Mouse (Mus musculus) CH12.LX (cell line): ENCODE results near the gene Wdr91. TPM values are rescaled to one million over a fixed set of nuclear protein-coding genes. Genes with fewer than 3 reads are reported as not detected.

Experiments
- DNase-seq: peaks from one replicate; pipeline ENCODE4 v3.0.0-alpha.2; 2013; ENCODE audit errors: extremely low read depth
- H3K27ac ChIP-seq: 2 replicates; pipeline ENCODE4 v1.5.1; 2012; ENCODE audit warnings: low read depth, mild to moderate bottlenecking, control low read depth, moderate library complexity; ENCODE audit not compliant: insufficient read depth
- H3K27me3 ChIP-seq: replicated peaks from 2 replicates; pipeline ENCODE3; 2012; ENCODE audit warnings: inconsistent platforms
- H3K36me3 ChIP-seq, 2 experiments: replicated peaks in 1 of 2; 2 replicates each; pipeline versions ENCODE3 to v1.6.1; 2012; ENCODE audit warnings: inconsistent platforms in 1 of 2, low read length in 1 of 2, mild to moderate bottlenecking in 1 of 2, mixed read lengths in 1 of 2, moderate library complexity in 1 of 2; ENCODE audit not compliant: control insufficient read depth in 1 of 2, insufficient read depth in 1 of 2
- H3K4me1 ChIP-seq, 2 experiments: 2 replicates each; pipeline ENCODE4 v1.6.1; 2012; ENCODE audit warnings: inconsistent platforms in 1 of 2, moderate library complexity in 1 of 2; ENCODE audit not compliant: insufficient read depth in 2 of 2, control insufficient read depth in 1 of 2
- H3K4me2 ChIP-seq: 2 replicates; pipeline ENCODE4 v1.6.1; 2012; ENCODE audit warnings: low read depth, mild to moderate bottlenecking, control low read depth; ENCODE audit not compliant: poor library complexity, insufficient read depth, severe bottlenecking
- H3K4me3 ChIP-seq, 3 experiments: fragments of 150-350 bp in 1 of 3; sonication (generic) in 1 of 3; replicated peaks in 1 of 3; 2 replicates each; pipeline versions ENCODE3 to v1.5.1; 2011 to 2012; ENCODE audit warnings: low read depth in 2 of 3, low read length in 2 of 3, mild to moderate bottlenecking in 2 of 3, moderate library complexity in 2 of 3, control low read depth in 1 of 3, improper control_type of control experiment in 1 of 3, inconsistent platforms in 1 of 3, mixed read lengths in 1 of 3; ENCODE audit not compliant: poor library complexity in 1 of 3
- H3K79me2 ChIP-seq: replicated peaks from 2 replicates; pipeline ENCODE4 v1.6.1; 2012; ENCODE audit warnings: mild to moderate bottlenecking, moderate library complexity; ENCODE audit not compliant: control insufficient read depth, poor library complexity, insufficient read depth, severe bottlenecking; ENCODE audit errors: extremely low read depth
- H3K9ac ChIP-seq: 2 replicates; pipeline ENCODE4 v1.6.1; 2012; ENCODE audit warnings: low read depth, mild to moderate bottlenecking, control low read depth, moderate library complexity; ENCODE audit not compliant: insufficient read depth
- H3K9me3 ChIP-seq: replicated peaks from 2 replicates; pipeline ENCODE3; 2012; ENCODE audit warnings: low read length, inconsistent platforms, mixed read lengths
- BHLHE40 ChIP-seq: IDR thresholded peaks from 2 replicates; pipeline ENCODE4 v1.6.1; 2011; ENCODE audit warnings: mild to moderate bottlenecking, low read depth, low read length, improper control_type of control experiment
- CHD2 ChIP-seq: IDR thresholded peaks from 2 replicates; pipeline ENCODE4 v1.6.1; 2011; ENCODE audit warnings: low read length, improper control_type of control experiment
- CTCF ChIP-seq, 2 experiments: IDR thresholded peaks in 1 of 2; conservative IDR thresholded peaks in 1 of 2; 2 replicates each; pipeline ENCODE4 v1.5.1; 2011 to 2012; ENCODE audit warnings: low read depth in 2 of 2, low read length in 2 of 2, improper control_type of control experiment in 1 of 2, inconsistent platforms in 1 of 2, mild to moderate bottlenecking in 1 of 2, moderate library complexity in 1 of 2
- E2F4 ChIP-seq: IDR thresholded peaks from 2 replicates; pipeline ENCODE4 v1.6.1; 2011; ENCODE audit warnings: low read depth, low read length, improper control_type of control experiment; ENCODE audit not compliant: insufficient replicate concordance
- ETS1 ChIP-seq: conservative IDR thresholded peaks from 2 replicates; pipeline ENCODE4 v1.6.1; 2012; ENCODE audit warnings: low read depth, mild to moderate bottlenecking, inconsistent platforms, low read length, improper control_type of control experiment, moderate library complexity
- GABPA ChIP-seq: IDR thresholded peaks from 2 replicates; pipeline ENCODE4 v1.6.1; 2012; ENCODE audit warnings: low read depth, low read length, improper control_type of control experiment, inconsistent platforms; ENCODE audit not compliant: insufficient replicate concordance
- JUND ChIP-seq: conservative IDR thresholded peaks from 2 replicates; pipeline ENCODE4 v1.6.1; 2011; ENCODE audit warnings: low read depth, low read length, improper control_type of control experiment
- KAT2A ChIP-seq: IDR thresholded peaks from 2 replicates; pipeline ENCODE4 v1.6.1; 2012; ENCODE audit warnings: low read length, improper control_type of control experiment, inconsistent platforms; ENCODE audit not compliant: insufficient replicate concordance
- MAFK ChIP-seq: IDR thresholded peaks from 2 replicates; pipeline ENCODE4 v1.6.1; 2011; ENCODE audit warnings: low read length, improper control_type of control experiment; ENCODE audit not compliant: insufficient replicate concordance
- MAX ChIP-seq: IDR thresholded peaks from 2 replicates; pipeline ENCODE4 v1.6.1; 2011; ENCODE audit warnings: low read length, improper control_type of control experiment
- MEF2A ChIP-seq: IDR thresholded peaks from 2 replicates; pipeline ENCODE4 v1.6.1; 2014; ENCODE audit warnings: low read depth, mild to moderate bottlenecking, inconsistent platforms, low read length, improper control_type of control experiment, borderline replicate concordance
- MXI1 ChIP-seq: IDR thresholded peaks from 2 replicates; pipeline ENCODE4 v1.6.1; 2011; ENCODE audit warnings: mild to moderate bottlenecking, low read depth, low read length, improper control_type of control experiment
- MYC ChIP-seq: IDR thresholded peaks from 2 replicates; pipeline ENCODE4 v1.6.1; 2011; ENCODE audit warnings: low read depth, mild to moderate bottlenecking, improper control_type of control experiment, low read length
- NELFE ChIP-seq: IDR thresholded peaks from 2 replicates; pipeline ENCODE4 v1.6.1; 2011; ENCODE audit warnings: low read depth, low read length, improper control_type of control experiment
- NRF1 ChIP-seq: IDR thresholded peaks from 2 replicates; pipeline ENCODE4 v1.6.1; 2014; ENCODE audit warnings: low read depth, mild to moderate bottlenecking, inconsistent platforms, low read length, improper control_type of control experiment, moderate library complexity
- POLR2A ChIP-seq: IDR thresholded peaks from 2 replicates; pipeline ENCODE4 v1.6.1; 2011; ENCODE audit warnings: low read depth, mild to moderate bottlenecking, improper control_type of control experiment, low read length
- RAD21 ChIP-seq: IDR thresholded peaks from 2 replicates; pipeline ENCODE4 v1.6.1; 2011; ENCODE audit warnings: low read depth, mild to moderate bottlenecking, low read length, improper control_type of control experiment, moderate library complexity
- RCOR1 ChIP-seq: conservative IDR thresholded peaks from 2 replicates; pipeline ENCODE4 v1.6.1; 2012; ENCODE audit warnings: low read depth, mild to moderate bottlenecking, inconsistent platforms, low read length, improper control_type of control experiment
- SIN3A ChIP-seq: IDR thresholded peaks from 2 replicates; pipeline ENCODE4 v1.6.1; 2012; ENCODE audit warnings: low read length, improper control_type of control experiment, inconsistent platforms
- TBP ChIP-seq: conservative IDR thresholded peaks from 2 replicates; pipeline ENCODE4 v1.6.1; 2011; ENCODE audit warnings: low read depth, low read length, improper control_type of control experiment
- UBTF ChIP-seq: IDR thresholded peaks from 2 replicates; pipeline ENCODE4 v1.6.1; 2012; ENCODE audit warnings: low read depth, mild to moderate bottlenecking, inconsistent platforms, low read length, improper control_type of control experiment, moderate library complexity
- USF1 ChIP-seq: IDR thresholded peaks from 2 replicates; pipeline ENCODE4 v1.6.1; 2014; ENCODE audit warnings: low read depth, mild to moderate bottlenecking, inconsistent platforms, low read length, improper control_type of control experiment
- ZC3H11A ChIP-seq: IDR thresholded peaks from 2 replicates; pipeline ENCODE4 v1.6.1; 2012; ENCODE audit warnings: low read depth, mild to moderate bottlenecking, inconsistent platforms, low read length, improper control_type of control experiment
- ZMIZ1 ChIP-seq: IDR thresholded peaks from 2 replicates; pipeline ENCODE4 v1.6.1; 2012; ENCODE audit warnings: low read depth, mild to moderate bottlenecking, inconsistent platforms, low read length, improper control_type of control experiment
- dilution Hi-C: fragments of 300-500 bp; cut with MboI; formaldehyde crosslinking; loops from 2 replicates; pipeline ENCODE4 v1.14.3; 2020; ENCODE audit warnings: low sequenced_read_pairs; ENCODE audit not compliant: extremely low pct_unique_long_range_greater_than_20kb, extremely low pct_ligation_motif_present
- in situ Hi-C: fragments of 300-500 bp; cut with MboI; formaldehyde crosslinking; loops from 3 replicates; pipeline ENCODE4 v1.14.3; 2019; ENCODE audit warnings: low sequenced_read_pairs, low pct_ligation_motif_present, low pct_unique_long_range_greater_than_20kb, mixed read lengths
- polyA plus RNA-seq: library from polyadenylated mRNA; unstranded; fragments of >175 nt; gene quantifications from 2 replicates; pipeline ENCODE4 v1.2.1, GENCODE M21; 2012; ENCODE audit warnings: low read depth; ENCODE audit not compliant: insufficient read length
- total RNA-seq, 2 experiments: library from RNA; depleted of rRNA; stranded (reverse); fragments of 300-350 nt in 1 of 2; fragments of >200 nt in 1 of 2; gene quantifications; 2 replicates each; pipeline ENCODE4 v1.2.3; 2012 to 2014

Gene Wdr91
- total and polyA plus RNA-seq, 3 experiments, result 10.6 to 26.5 (median 19.2) TPM

GRCm38 (mm10) chr6:34919146-34919545, 8.5 kb upstream of the Wdr91 start:
- DNase-seq, result no peak
- in situ Hi-C loops, result loop anchor here (5.0 kb wide), 1 partner anchor 37 kb away; no protein-coding TSS in a partner anchor
- H3K36me3 ChIP-seq, result no peaks in the 10 kb centered on the region
- H3K4me2 ChIP-seq, result no peak overlapping the region
- H3K9me3 ChIP-seq, result no peaks in the 10 kb centered on the region
- H3K9ac ChIP-seq, result no peak overlapping the region
- H3K27ac ChIP-seq, result no peak overlapping the region
- H3K4me3 ChIP-seq, result no peak overlapping the region
- no peaks in the 10 kb centered on the region for H3K79me2 ChIP-seq
- peaks cover 0 to 5% of the 10 kb centered on the region in 2 experiments; a peak in 1 of 4 replicates for H3K4me1 ChIP-seq
- dilution Hi-C loops, result no loop called here
- no peaks in the 10 kb centered on the region for H3K27me3 ChIP-seq
- TF ChIP-seq MAFK, result no peak
- TF ChIP-seq MXI1, result no peak
- no peak for TF ChIP-seq E2F4
- no peak for TF ChIP-seq GABPA
- no peak for TF ChIP-seq POLR2A
- no peak for TF ChIP-seq MAX
- TF ChIP-seq MYC, result no peak
- TF ChIP-seq SIN3A, result no peak
- no peak for TF ChIP-seq KAT2A
- TF ChIP-seq RCOR1, result no peak
- no peak for TF ChIP-seq NELFE
- TF ChIP-seq USF1, result no peak

GRCm38 (mm10) chr6:34914462-34914861, 3.8 kb upstream of the Wdr91 start:
- Histone ChIP-seq H3K27ac (no peak overlapping the region), H3K4me2 (no peak overlapping the region), H3K4me3 (no peak overlapping the region), H3K4me1 (peaks cover 0 to 15% of the 10 kb centered on the region in 2 experiments; a peak in 2 of 4 replicates), H3K36me3 (peaks cover 0 to under 1% of the 10 kb centered on the region in 2 experiments), H3K9ac (no peak overlapping the region), H3K27me3 (no peaks in the 10 kb centered on the region), H3K79me2 (peaks cover 5% of the 10 kb centered on the region; the same call in 1 of the 2 replicates), H3K9me3 (no peaks in the 10 kb centered on the region)
- DNase-seq, result no peak
- in situ Hi-C loops (no loop called here), dilution Hi-C loops (no loop called here)
- TF ChIP-seq MAFK (peak; percentile 64; the same call in 1 of the 2 replicates), KAT2A (no peak)

- dilution Hi-C loops, result no loop called here
- Histone ChIP-seq H3K79me2 (peaks cover 6% of the 10 kb centered on the region), H3K27ac (no peak overlapping the region), H3K9me3 (no peaks in the 10 kb centered on the region), H3K4me1 (peaks cover 0 to 21% of the 10 kb centered on the region in 2 experiments; a peak in 2 of 4 replicates), H3K27me3 (no peaks in the 10 kb centered on the region), H3K9ac (no peak overlapping the region), H3K4me2 (no peak overlapping the region), H3K36me3 (peaks cover 0 to 9% of the 10 kb centered on the region in 2 experiments), H3K4me3 (no peak overlapping the region)
- in situ Hi-C loops, result no loop called here
- DNase-seq, result no peak
- TF ChIP-seq KAT2A, result no peak
- TF ChIP-seq UBTF, result no peak
- TF ChIP-seq ZC3H11A, result no peak
- no peak for TF ChIP-seq GABPA
- no peak for TF ChIP-seq TBP
- TF ChIP-seq RAD21, result no peak
- no peak for TF ChIP-seq CTCF (conservative IDR thresholded peaks at IDR 0.05 in 1 of 2, IDR thresholded peaks at IDR 0.05 in 1 of 2; ENCODE audit: low read depth in 2 of 2, low read length in 2 of 2)
- TF ChIP-seq MYC, result no peak
- TF ChIP-seq BHLHE40, result no peak
- TF ChIP-seq ETS1, result no peak
- no peak for TF ChIP-seq ZMIZ1
- no peak for TF ChIP-seq CHD2
- TF ChIP-seq NRF1, result no peak
- no peak for TF ChIP-seq JUND
- TF ChIP-seq MEF2A, result no peak
Observed at GRCm38 (mm10) chr6:34913341-34914040, 2.8 kb upstream of the Wdr91 start.
